Mouse (Mus musculus) testis, adult 2 months (tissue): ENCODE data around the gene Olfr397. TPM values are rescaled to one million over a fixed set of nuclear protein-coding genes. Genes with fewer than 3 reads are reported as not detected.

ENCODE experiments used
- H3K27ac ChIP-seq: fragments of 200-500 bp; 2 replicates; pipeline ENCODE4 v1.5.1; 2012; ENCODE audit warnings: low read depth, low read length; ENCODE audit not compliant: control insufficient read depth, insufficient read depth
- H3K27me3 ChIP-seq: fragments of 200-500 bp; 2 replicates; pipeline ENCODE4 v1.6.1; 2012; ENCODE audit warnings: mild to moderate bottlenecking, low read length, moderate library complexity; ENCODE audit not compliant: control insufficient read depth, insufficient read depth
- H3K36me3 ChIP-seq: fragments of 200-500 bp; 2 replicates; pipeline ENCODE4 v1.6.1; 2012; ENCODE audit warnings: mild to moderate bottlenecking, low read length; ENCODE audit not compliant: control insufficient read depth, insufficient read depth
- H3K4me1 ChIP-seq: fragments of 200-500 bp; 2 replicates; pipeline ENCODE4 v1.6.1; 2012; ENCODE audit warnings: low read length; ENCODE audit not compliant: control insufficient read depth, insufficient read depth
- H3K4me3 ChIP-seq: fragments of 200-500 bp; 2 replicates; pipeline ENCODE4 v1.5.1; 2012; ENCODE audit warnings: low read depth, mild to moderate bottlenecking, low read length, moderate library complexity, mixed read lengths; ENCODE audit not compliant: control insufficient read depth
- CTCF ChIP-seq: fragments of 200-500 bp; IDR thresholded peaks from 2 replicates; pipeline ENCODE4 v1.5.1; 2012; ENCODE audit warnings: low read depth, mild to moderate bottlenecking, inconsistent platforms, low read length, moderate library complexity; ENCODE audit not compliant: control insufficient read depth, insufficient read depth, insufficient replicate concordance
- POLR2A ChIP-seq: fragments of 200-500 bp; IDR thresholded peaks from 2 replicates; pipeline ENCODE4 v1.6.1; 2012; ENCODE audit warnings: low read depth, mild to moderate bottlenecking, inconsistent platforms, low read length, moderate library complexity; ENCODE audit not compliant: control insufficient read depth
- polyA plus RNA-seq: library from polyadenylated mRNA; depleted of rRNA; stranded (reverse); fragments of >200 nt; gene quantifications from 2 replicates; pipeline ENCODE4 v1.2.3, GENCODE M21; 2012; rRNA removed

Olfr397 gene
- polyA plus RNA-seq = not detected in 2 replicates

DNA sequence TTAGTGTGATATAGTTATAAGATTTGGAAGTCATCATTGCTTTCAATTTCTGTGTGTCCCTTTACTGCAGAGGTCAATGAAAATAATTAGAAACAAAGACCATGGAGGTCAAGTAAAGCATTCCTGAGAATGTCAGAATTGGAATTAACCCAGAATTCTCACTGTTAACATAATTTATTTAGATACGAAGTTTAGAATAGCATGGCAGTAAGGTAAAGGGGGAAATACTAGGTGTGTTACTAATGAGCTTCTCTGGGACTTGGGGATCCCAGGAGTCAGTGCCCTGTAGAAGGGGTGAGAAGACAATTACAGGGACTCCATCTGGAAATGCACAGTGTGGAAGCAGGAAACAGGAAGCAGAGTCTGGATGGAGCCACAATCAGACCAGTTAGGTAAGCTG lies at the start of gene Olfr397:
Gene Olfr397, plus strand, starts transcription at position 301 of the 400 bp plus-strand sequence.
- H3K36me3 ChIP-seq = no peaks in the 10 kb centered on the region
- no peaks in the 10 kb centered on the region for H3K27me3 ChIP-seq
- no peak for TF ChIP-seq CTCF
- TF ChIP-seq POLR2A = no peak
- H3K4me1 ChIP-seq = no peaks in the 10 kb centered on the region
- no peak within 1 kb of the TSS for H3K27ac ChIP-seq
- no peak within 1 kb of the TSS for H3K4me3 ChIP-seq

DNA sequence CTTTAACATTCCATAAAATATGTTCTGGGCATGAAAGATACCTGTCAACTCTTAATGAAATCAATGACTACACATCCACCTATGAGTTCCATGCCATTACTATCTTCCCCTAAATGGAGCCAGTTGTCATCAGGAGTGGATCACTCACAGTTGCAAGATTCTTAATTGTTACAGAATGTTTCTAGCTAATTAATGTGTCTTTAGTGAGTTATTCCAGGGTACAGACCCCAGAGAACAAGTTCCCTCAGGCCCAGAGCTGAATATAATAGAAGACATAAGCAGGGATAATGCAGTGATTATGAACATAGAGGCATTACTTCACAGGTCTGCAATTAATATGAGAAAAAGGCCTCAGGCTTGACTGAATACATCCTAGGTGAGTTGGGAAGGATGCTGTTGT lies 24.2 kb upstream of the Olfr397 start, which contains the start of gene Olfr23:
Gene Olfr23, plus strand, starts transcription at position 301 of the 400 bp plus-strand sequence.
- H3K4me3 ChIP-seq = no peak within 1 kb of the TSS
- H3K4me1 ChIP-seq = no peaks in the 10 kb centered on the region
- no peaks in the 10 kb centered on the region for H3K36me3 ChIP-seq
- H3K27me3 ChIP-seq = no peaks in the 10 kb centered on the region
- H3K27ac ChIP-seq = no peak within 1 kb of the TSS
- TF ChIP-seq POLR2A (no peak), CTCF (no peak)

DNA sequence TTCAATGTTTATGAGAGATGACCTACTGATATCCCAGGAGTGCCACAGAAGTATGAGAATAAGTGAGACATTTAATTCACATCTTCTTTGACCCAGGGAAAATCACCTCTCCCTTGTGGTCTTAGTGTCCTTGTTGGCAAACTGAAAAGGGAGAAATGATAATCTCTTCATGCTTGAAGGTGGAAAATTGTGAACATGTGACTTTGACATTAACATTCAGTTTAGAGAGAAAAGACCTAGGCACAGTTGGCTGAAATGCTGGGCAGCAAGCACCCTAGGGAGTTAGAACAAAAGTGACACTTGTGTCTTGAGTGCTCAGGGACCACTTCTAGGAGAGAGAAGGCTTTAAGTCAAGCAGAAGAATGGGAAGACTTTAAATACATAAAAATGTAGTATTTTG lies 29.7 kb downstream of the Olfr397 start, which contains the start of gene Olfr398:
Gene Olfr398, minus strand, starts transcription at position 101 of the 400 bp plus-strand sequence.
- TF ChIP-seq CTCF (no peak), POLR2A (no peak)
- no peaks in the 10 kb centered on the region for H3K27me3 ChIP-seq
- H3K36me3 ChIP-seq = no peaks in the 10 kb centered on the region
- H3K4me1 ChIP-seq = no peaks in the 10 kb centered on the region
- H3K27ac ChIP-seq = no peak within 1 kb of the TSS
- H3K4me3 ChIP-seq = no peak within 1 kb of the TSS

DNA sequence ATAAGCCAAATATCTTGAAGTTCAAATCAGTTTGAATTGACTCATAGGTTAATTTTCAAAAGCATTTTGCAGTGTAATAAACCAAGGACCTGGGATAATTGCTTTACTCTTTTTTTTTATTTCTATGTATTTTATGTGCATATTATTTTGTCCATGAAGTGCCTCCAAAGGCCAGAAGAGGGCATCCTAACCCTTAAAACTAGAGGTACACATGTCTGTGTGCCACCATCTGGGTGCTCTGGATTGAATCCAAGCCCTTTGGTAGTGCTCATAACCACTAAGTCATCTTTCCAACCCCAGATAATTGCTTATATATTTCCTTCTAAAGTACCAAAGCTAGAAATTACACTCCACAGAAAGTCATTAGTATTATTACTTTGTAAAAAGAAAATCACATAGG lies 32.5 kb downstream of the Olfr397 start:
- no peaks in the 10 kb centered on the region for H3K27me3 ChIP-seq
- no peaks in the 10 kb centered on the region for H3K36me3 ChIP-seq

More for the DNA sequence above, 32.5 kb downstream of the Olfr397 start:
- no peak for TF ChIP-seq CTCF
- TF ChIP-seq POLR2A = no peak
- no peaks in the 10 kb centered on the region for H3K4me1 ChIP-seq
- no peak overlapping the region for H3K4me3 ChIP-seq
- H3K27ac ChIP-seq = no peak overlapping the region

Other genes with a start within 250 kb of the Olfr397 start
- gene Olfr389, start 180.1 kb upstream of the Olfr397 start, polyA plus RNA-seq = not detected in 2 replicates
- not detected in 2 replicates for gene Olfr390, start 177.9 kb upstream of the Olfr397 start, polyA plus RNA-seq
- gene Olfr391-ps, start 157.8 kb upstream of the Olfr397 start, polyA plus RNA-seq = not detected in 2 replicates
- not detected in 2 replicates for gene Olfr392, start 143.8 kb upstream of the Olfr397 start, polyA plus RNA-seq
- gene Olfr393, start 109.4 kb upstream of the Olfr397 start, polyA plus RNA-seq = not detected in 2 replicates
- not detected in 2 replicates for gene Olfr394, start 70.0 kb upstream of the Olfr397 start, polyA plus RNA-seq
- not detected in 2 replicates for gene Olfr395, start 51.5 kb upstream of the Olfr397 start, polyA plus RNA-seq
- gene Olfr23, start 24.1 kb upstream of the Olfr397 start, polyA plus RNA-seq = 1.6 and 2.9 TPM in 2 replicates
- gene Olfr398, start 29.6 kb downstream of the Olfr397 start, polyA plus RNA-seq = 0.07 and 0.19 TPM in 2 replicates
- gene Olfr139, start 95.7 kb downstream of the Olfr397 start, polyA plus RNA-seq = not detected in 2 replicates
- gene Olfr399, start 95.8 kb downstream of the Olfr397 start, polyA plus RNA-seq = not detected in 2 replicates
- 0.01 TPM in 1 of 2 replicates, not detected in the other for gene Zfp616, start 109.1 kb downstream of the Olfr397 start, polyA plus RNA-seq
- not detected in 2 replicates for gene Olfr401, start 152.9 kb downstream of the Olfr397 start, polyA plus RNA-seq
- gene Olfr402, start 192.7 kb downstream of the Olfr397 start, polyA plus RNA-seq = 0.24 and 0.31 TPM in 2 replicates
- not detected in 2 replicates for gene Olfr403, start 225.4 kb downstream of the Olfr397 start, polyA plus RNA-seq